Mouse (Mus musculus): ENCODE data around the gene Ttll13. TPM values are rescaled to one million over a fixed set of nuclear protein-coding genes. Genes with fewer than 3 reads are reported as not detected.
A peak's percentile ranks its signal among the peaks of the same experiment; 100 is the strongest.

Ttll13 gene
- polyA plus RNA-seq, 1 experiment from 2014 or later, result 0.61 TPM

- no peak for ATAC-seq
Observed at GRCm38 (mm10) chr7:80246859-80247258, 683 bp downstream of the Ttll13 start.

GRCm38 (mm10) chr7:80252437-80252836 lies 6.3 kb downstream of the Ttll13 start:
- no peak overlapping the region for H3K4me2 ChIP-seq
- H3K4me1 ChIP-seq, result peaks cover 25% of the 10 kb centered on the region
- H3K27me3 ChIP-seq (replicated peaks), result peaks cover 10% of the 10 kb centered on the region
- no peak overlapping the region for H3K4me3 ChIP-seq
- no peak overlapping the region for H3K9ac ChIP-seq
- H3K36me3 ChIP-seq, result no peaks in the 10 kb centered on the region
- no peak for ATAC-seq
- H3K27ac ChIP-seq, result no peak overlapping the region
- no peaks in the 10 kb centered on the region for H3K9me3 ChIP-seq (replicated peaks)
- 78% methylated on average over 7 of the region's 7 CpGs for WGBS (ENCODE audit: insufficient replicate concordance)

More at GRCm38 (mm10) chr7:80246859-80247258, 683 bp downstream of the Ttll13 start:
- Histone ChIP-seq H3K4me2 (peak overlapping the region; percentile 92), H3K27ac (peak overlapping the region; percentile 79; the same call in 1 of the 2 replicates), H3K4me1 (peaks cover 26% of the 10 kb centered on the region), H3K4me3 (peak overlapping the region; percentile 77), H3K27me3 (replicated peaks) (peaks cover 4% of the 10 kb centered on the region), H3K36me3 (no peaks in the 10 kb centered on the region), H3K9ac (peak overlapping the region; percentile 82), H3K9me3 (replicated peaks) (no peaks in the 10 kb centered on the region)
- 16% methylated on average over 7 of the region's 7 CpGs for WGBS (ENCODE audit: insufficient replicate concordance)

GRCm38 (mm10) chr7:80252886-80253285 lies 6.7 kb downstream of the Ttll13 start:
- H3K27ac ChIP-seq, result no peak overlapping the region
- no peaks in the 10 kb centered on the region for H3K36me3 ChIP-seq
- WGBS (ENCODE audit: insufficient replicate concordance), result 42% methylated on average over 11 of the region's 11 CpGs
- ATAC-seq, result no peak
- no peak overlapping the region for H3K9ac ChIP-seq
- peaks cover 10% of the 10 kb centered on the region for H3K27me3 ChIP-seq (replicated peaks)
- H3K4me3 ChIP-seq, result no peak overlapping the region
- H3K4me1 ChIP-seq, result peaks cover 30% of the 10 kb centered on the region
- H3K4me2 ChIP-seq, result no peak overlapping the region
- no peaks in the 10 kb centered on the region for H3K9me3 ChIP-seq (replicated peaks)

- Histone ChIP-seq H3K27me3 (replicated peaks) (peaks cover 19% of the 10 kb centered on the region), H3K4me1 (peaks cover 37% of the 10 kb centered on the region), H3K36me3 (no peaks in the 10 kb centered on the region), H3K4me2 (no peak overlapping the region), H3K27ac (no peak overlapping the region), H3K4me3 (no peak overlapping the region), H3K9ac (no peak overlapping the region), H3K9me3 (replicated peaks) (no peaks in the 10 kb centered on the region)
- 55% methylated on average over 2 of the region's 2 CpGs for WGBS (ENCODE audit: insufficient replicate concordance)
- ATAC-seq, result no peak
Observed at GRCm38 (mm10) chr7:80255981-80256380, 9.8 kb downstream of the Ttll13 start.

GRCm38 (mm10) chr7:80257706-80258105 lies 11.5 kb downstream of the Ttll13 start:
- Histone ChIP-seq H3K27ac (no peak overlapping the region), H3K9ac (no peak overlapping the region), H3K36me3 (no peaks in the 10 kb centered on the region), H3K4me1 (peaks cover 32% of the 10 kb centered on the region), H3K27me3 (replicated peaks) (peaks cover 9% of the 10 kb centered on the region), H3K4me2 (no peak overlapping the region), H3K9me3 (replicated peaks) (no peaks in the 10 kb centered on the region), H3K4me3 (no peak overlapping the region)
- ATAC-seq, result no peak
- 60% methylated on average over 2 of the region's 2 CpGs for WGBS (ENCODE audit: insufficient replicate concordance)

GRCm38 (mm10) chr7:80260625-80261371 lies 14.6 kb downstream of the Ttll13 start, which contains the start of gene Ngrn:
Gene Ngrn, plus strand, starts transcription at chr7:80261215.
- no peaks in the 10 kb centered on the region for H3K9me3 ChIP-seq (replicated peaks)
- H3K4me2 ChIP-seq, result peak within 1 kb of the TSS; percentile 85
- H3K4me1 ChIP-seq, result peaks cover 31% of the 10 kb centered on the region
- ATAC-seq, result peak; percentile 87
- peaks cover 9% of the 10 kb centered on the region for H3K27me3 ChIP-seq (replicated peaks)
- peaks cover 29% of the 10 kb centered on the region for H3K36me3 ChIP-seq
- peak within 1 kb of the TSS; percentile 88 for H3K27ac ChIP-seq
- WGBS (ENCODE audit: insufficient replicate concordance), result 22% methylated on average over 40 of the region's 40 CpGs
- peak within 1 kb of the TSS; percentile 82 for H3K9ac ChIP-seq
- peak within 1 kb of the TSS; percentile 76 for H3K4me3 ChIP-seq

- Histone ChIP-seq H3K4me2 (peak overlapping the region; percentile 85), H3K9ac (peak overlapping the region; percentile 82), H3K27ac (peak overlapping the region; percentile 88), H3K36me3 (peaks cover 35% of the 10 kb centered on the region), H3K4me3 (peak overlapping the region; percentile 76), H3K9me3 (replicated peaks) (no peaks in the 10 kb centered on the region), H3K4me1 (peaks cover 31% of the 10 kb centered on the region), H3K27me3 (replicated peaks) (peaks cover 9% of the 10 kb centered on the region)
- under 1% methylated on average over 32 of the region's 32 CpGs for WGBS (ENCODE audit: insufficient replicate concordance)
- peak; percentile 71 for ATAC-seq
Observed at GRCm38 (mm10) chr7:80261372-80261990, 15.3 kb downstream of the Ttll13 start.

GRCm38 (mm10) chr7:80264606-80265005 lies 18.4 kb downstream of the Ttll13 start:
- H3K27ac ChIP-seq, result no peak overlapping the region
- peaks cover 34% of the 10 kb centered on the region for H3K4me1 ChIP-seq
- H3K36me3 ChIP-seq, result peaks cover 45% of the 10 kb centered on the region
- H3K27me3 ChIP-seq (replicated peaks), result no peaks in the 10 kb centered on the region
- H3K9ac ChIP-seq, result no peak overlapping the region
- ATAC-seq, result no peak
- no peak overlapping the region for H3K4me2 ChIP-seq
- WGBS (ENCODE audit: insufficient replicate concordance), result 89% methylated on average over 12 of the region's 12 CpGs
- H3K4me3 ChIP-seq, result no peak overlapping the region
- no peaks in the 10 kb centered on the region for H3K9me3 ChIP-seq (replicated peaks)

- no peak overlapping the region for H3K27ac ChIP-seq
- peaks cover 53% of the 10 kb centered on the region for H3K36me3 ChIP-seq
- H3K4me2 ChIP-seq, result no peak overlapping the region
- peaks cover 39% of the 10 kb centered on the region for H3K4me1 ChIP-seq
- H3K27me3 ChIP-seq (replicated peaks), result no peaks in the 10 kb centered on the region
- H3K4me3 ChIP-seq, result no peak overlapping the region
- no peaks in the 10 kb centered on the region for H3K9me3 ChIP-seq (replicated peaks)
- 72% methylated on average over 1 of the region's 1 CpGs for WGBS (ENCODE audit: insufficient replicate concordance)
- H3K9ac ChIP-seq, result no peak overlapping the region
- no peak for ATAC-seq
Observed at GRCm38 (mm10) chr7:80267764-80268163, 21.6 kb downstream of the Ttll13 start.

- peaks cover 33% of the 10 kb centered on the region for H3K4me1 ChIP-seq
- H3K4me3 ChIP-seq, result peak within 1 kb of the TSS; percentile 81
- H3K27me3 ChIP-seq (replicated peaks), result no peaks in the 10 kb centered on the region
- H3K9ac ChIP-seq, result peak within 1 kb of the TSS; percentile 86
- H3K27ac ChIP-seq, result peak within 1 kb of the TSS; percentile 75
- no peaks in the 10 kb centered on the region for H3K9me3 ChIP-seq (replicated peaks)
- peaks cover 55% of the 10 kb centered on the region for H3K36me3 ChIP-seq
- WGBS (ENCODE audit: insufficient replicate concordance), result 4% methylated on average over 21 of the region's 21 CpGs
- ATAC-seq, result peak; percentile 91
- peak within 1 kb of the TSS; percentile 88 for H3K4me2 ChIP-seq
Observed at GRCm38 (mm10) chr7:80268897-80269750, 22.9 kb downstream of the Ttll13 start, which contains the start of gene Vps33b. Gene Vps33b, plus strand, starts transcription at chr7:80269649.

- Histone ChIP-seq H3K4me2 (peak overlapping the region; percentile 88), H3K4me1 (peaks cover 33% of the 10 kb centered on the region), H3K27me3 (replicated peaks) (no peaks in the 10 kb centered on the region), H3K27ac (peak overlapping the region; percentile 75), H3K9me3 (replicated peaks) (no peaks in the 10 kb centered on the region), H3K36me3 (peaks cover 55% of the 10 kb centered on the region), H3K4me3 (peak overlapping the region; percentile 81), H3K9ac (peak overlapping the region; percentile 86)
- WGBS (ENCODE audit: insufficient replicate concordance), result under 1% methylated on average over 23 of the region's 23 CpGs
- peak; percentile 72 for ATAC-seq
Observed at GRCm38 (mm10) chr7:80269751-80270255, 23.6 kb downstream of the Ttll13 start.

Measured in liver, embryonic 12.5 days (tissue).